Mouse (Mus musculus): ENCODE data around the gene Sync.
A peak's percentile ranks its signal among the peaks of the same experiment; 100 is the strongest.

The Sync gene

GRCm38 (mm10) chr4:129307936-129308335, 20.5 kb downstream of the Sync start:
- DNase-seq (ENCODE audit: low spot score): no peak

- DNase-seq (ENCODE audit: low spot score): no peak
These were observed 26.5 kb downstream of the Sync start for GRCm38 (mm10) chr4:129313886-129314285.

GRCm38 (mm10) chr4:129320876-129321275, 33.5 kb downstream of the Sync start:
- DNase-seq (ENCODE audit: low spot score): no peak

GRCm38 (mm10) chr4:129322042-129322441, 34.6 kb downstream of the Sync start:
- DNase-seq (ENCODE audit: low spot score): no peak

- DNase-seq (ENCODE audit: low spot score): no peak
These were observed 36.1 kb downstream of the Sync start for GRCm38 (mm10) chr4:129323491-129323890.

GRCm38 (mm10) chr4:129324756-129325155, 37.3 kb downstream of the Sync start:
- DNase-seq (ENCODE audit: low spot score): no peak

GRCm38 (mm10) chr4:129326191-129326590, 38.8 kb downstream of the Sync start:
- DNase-seq (ENCODE audit: low spot score): no peak

- no peak for DNase-seq (ENCODE audit: low spot score)
These were observed 45.4 kb downstream of the Sync start for GRCm38 (mm10) chr4:129332846-129333245.

- DNase-seq (ENCODE audit: low spot score): peak; percentile 80
These were observed 47.3 kb downstream of the Sync start for GRCm38 (mm10) chr4:129334677-129335215.

- DNase-seq (ENCODE audit: low spot score): peak; percentile 98
These were observed 48.0 kb downstream of the Sync start, which contains the start of the genes Rbbp4 and Zbtb8os for GRCm38 (mm10) chr4:129335216-129336074. TSS of gene Rbbp4 (minus strand) at chr4:129335370. TSS of gene Zbtb8os (plus strand) at chr4:129335695.

- DNase-seq (ENCODE audit: low spot score): no peak
These were observed 48.9 kb downstream of the Sync start for GRCm38 (mm10) chr4:129336291-129336690.

GRCm38 (mm10) chr4:129339743-129340142, 52.3 kb downstream of the Sync start:
- DNase-seq (ENCODE audit: low spot score): no peak

- DNase-seq (ENCODE audit: low spot score): no peak
These were observed 54.5 kb downstream of the Sync start for GRCm38 (mm10) chr4:129341888-129342287.

GRCm38 (mm10) chr4:129342705-129343104, 55.3 kb downstream of the Sync start:
- no peak for DNase-seq (ENCODE audit: low spot score)

- peak; percentile 56 for DNase-seq (ENCODE audit: low spot score)
These were observed 59.2 kb downstream of the Sync start for GRCm38 (mm10) chr4:129346481-129347154.

- peak; percentile 92 for DNase-seq (ENCODE audit: low spot score)
These were observed 63.2 kb downstream of the Sync start for GRCm38 (mm10) chr4:129350644-129351043.

- DNase-seq (ENCODE audit: low spot score): no peak
These were observed 63.7 kb downstream of the Sync start for GRCm38 (mm10) chr4:129351111-129351510.

GRCm38 (mm10) chr4:129353176-129353575, 65.8 kb downstream of the Sync start:
- no peak for DNase-seq (ENCODE audit: low spot score)

GRCm38 (mm10) chr4:129354236-129354635, 66.8 kb downstream of the Sync start:
- DNase-seq (ENCODE audit: low spot score): no peak

GRCm38 (mm10) chr4:129357613-129358163, 70.3 kb downstream of the Sync start:
- DNase-seq (ENCODE audit: low spot score): no peak

Data from testis, postnatal 10 days (tissue).